Mouse (Mus musculus): ENCODE measurements around the gene 2310034G01Rik. TPM values are rescaled to one million over a fixed set of nuclear protein-coding genes. Genes with fewer than 3 reads are reported as not detected.

Gene 2310034G01Rik
- polyA plus RNA-seq (2017; shearing (Covaris generic)): not detected

GRCm38 (mm10) chr19:46350168-46350932 lies at the start of gene 2310034G01Rik:
2310034G01Rik (minus strand) TSS chr19:46350302.

GRCm38 (mm10) chr19:46396686-46397435 lies 46.8 kb upstream of the 2310034G01Rik start, which contains the start of gene Sufu:
Sufu (plus strand) TSS chr19:46396896.

GRCm38 (mm10) chr19:46395109-46396009 lies 45.3 kb upstream of the 2310034G01Rik start, which contains the start of gene Actr1a:
Actr1a (minus strand) TSS chr19:46395748.

GRCm38 (mm10) chr19:46338331-46338936 lies 11.7 kb downstream of the 2310034G01Rik start, which contains the start of gene Cuedc2:
Cuedc2 (minus strand) TSS chr19:46338702.

GRCm38 (mm10) chr19:46328081-46329030 lies 21.7 kb downstream of the 2310034G01Rik start, which contains the start of gene Fbxl15:
Fbxl15 (plus strand) TSS chr19:46328184.

GRCm38 (mm10) chr19:46326756-46327305 lies 23.3 kb downstream of the 2310034G01Rik start, which contains the start of gene Psd:
Psd (minus strand) TSS chr19:46327156.

GRCm38 (mm10) chr19:46304216-46304841 lies 45.8 kb downstream of the 2310034G01Rik start, which contains the start of gene Nfkb2:
Nfkb2 (plus strand) TSS chr19:46304320.

Other genes starting within 250 kb of the 2310034G01Rik start
- not detected for gene Elovl3, start 218.4 kb downstream of the 2310034G01Rik start, polyA plus RNA-seq (2017; shearing (Covaris generic))
- not detected for gene Pitx3, start 202.0 kb downstream of the 2310034G01Rik start, polyA plus RNA-seq (2017; shearing (Covaris generic))
- 63.1 TPM for gene Gbf1, start 197.8 kb downstream of the 2310034G01Rik start, polyA plus RNA-seq (2017; shearing (Covaris generic))
- 117 TPM for gene Nfkb2, start 46.0 kb downstream of the 2310034G01Rik start, polyA plus RNA-seq (2017; shearing (Covaris generic))
- gene Psd, start 23.1 kb downstream of the 2310034G01Rik start, polyA plus RNA-seq (2017; shearing (Covaris generic)): 7.2 TPM
- gene Fbxl15, start 22.1 kb downstream of the 2310034G01Rik start, polyA plus RNA-seq (2017; shearing (Covaris generic)): 9.0 TPM
- 25.9 TPM for gene Cuedc2, start 11.6 kb downstream of the 2310034G01Rik start, polyA plus RNA-seq (2017; shearing (Covaris generic))
- gene Mfsd13a, start 9.2 kb downstream of the 2310034G01Rik start, polyA plus RNA-seq (2017; shearing (Covaris generic)): 1.4 TPM
- gene Actr1a, start 45.4 kb upstream of the 2310034G01Rik start, polyA plus RNA-seq (2017; shearing (Covaris generic)): 110 TPM
- gene Sufu, start 46.6 kb upstream of the 2310034G01Rik start, polyA plus RNA-seq (2017; shearing (Covaris generic)): 29.5 TPM
- gene Trim8, start 151.4 kb upstream of the 2310034G01Rik start, polyA plus RNA-seq (2017; shearing (Covaris generic)): 55.7 TPM
- 11.1 TPM for gene Arl3, start 222.9 kb upstream of the 2310034G01Rik start, polyA plus RNA-seq (2017; shearing (Covaris generic))
- 13.0 TPM for gene Sfxn2, start 223.1 kb upstream of the 2310034G01Rik start, polyA plus RNA-seq (2017; shearing (Covaris generic))
- 75.4 TPM for gene Wbp1l, start 248.8 kb upstream of the 2310034G01Rik start, polyA plus RNA-seq (2017; shearing (Covaris generic))

Data from naive thymus-derived CD4-positive, alpha-beta T cell, adult 5 months (primary cell).